Mouse (Mus musculus): ENCODE measurements around the gene Vps16.

- TF ChIP-seq CTCF (IDR thresholded peaks at IDR 0.05) = peak; percentile 49
- no peak for TF ChIP-seq EP300 (IDR thresholded peaks at IDR 0.05; ENCODE audit: insufficient read depth, low read depth, low read length)
Measured at GRCm38 (mm10) chr2:130388796-130389195, 35.3 kb upstream of the Vps16 start.

Data from heart, adult 2 months (tissue).